Mouse (Mus musculus) CH12.LX (cell line): ENCODE measurements around the gene Pias4.

ENCODE experiments used
- CHD2 ChIP-seq: IDR thresholded peaks from 2 replicates; pipeline ENCODE4 v1.6.1; 2011; ENCODE audit warnings: low read length, improper control_type of control experiment
- CTCF ChIP-seq, 2 experiments: IDR thresholded peaks in 1 of 2; conservative IDR thresholded peaks in 1 of 2; 2 replicates each; pipeline ENCODE4 v1.5.1; 2011 to 2012; ENCODE audit warnings: low read depth in 2 of 2, low read length in 2 of 2, improper control_type of control experiment in 1 of 2, inconsistent platforms in 1 of 2, mild to moderate bottlenecking in 1 of 2, moderate library complexity in 1 of 2
- PAX5 ChIP-seq: IDR thresholded peaks from 2 replicates; pipeline ENCODE4 v1.6.1; 2012; ENCODE audit warnings: low read length, inconsistent platforms, mixed read lengths
- ZC3H11A ChIP-seq: IDR thresholded peaks from 2 replicates; pipeline ENCODE4 v1.6.1; 2012; ENCODE audit warnings: low read depth, mild to moderate bottlenecking, inconsistent platforms, low read length, improper control_type of control experiment

- TF ChIP-seq CHD2 (no peak), ZC3H11A (no peak), PAX5 (no peak), CTCF (conservative IDR thresholded peaks at IDR 0.05 in 1 of 2, IDR thresholded peaks at IDR 0.05 in 1 of 2; ENCODE audit: low read depth in 2 of 2, low read length in 2 of 2) (no peak)
Observed at GRCm38 (mm10) chr10:81189821-81190220, 22.1 kb upstream of the Pias4 start.
